Mouse (Mus musculus): Measurements from ENCODE around the gene Spag9.

GRCm38 (mm10) chr11:94020403-94020802, 24.5 kb downstream of the Spag9 start:
- TF ChIP-seq CTCF (conservative IDR thresholded peaks at IDR 0.05; ENCODE audit: insufficient read depth, insufficient read length, low read depth, low read length) (no peak), POLR2A (IDR thresholded peaks at IDR 0.05; ENCODE audit: low read depth, low read length) (no peak)

Measured in kidney, adult 2 months (tissue).